Mouse (Mus musculus): ENCODE data around the gene Arap1. TPM values are rescaled to one million over a fixed set of nuclear protein-coding genes. Genes with fewer than 3 reads are reported as not detected.

Gene Arap1
- polyA plus RNA-seq, 1 experiment: 24.7 TPM

DNA sequence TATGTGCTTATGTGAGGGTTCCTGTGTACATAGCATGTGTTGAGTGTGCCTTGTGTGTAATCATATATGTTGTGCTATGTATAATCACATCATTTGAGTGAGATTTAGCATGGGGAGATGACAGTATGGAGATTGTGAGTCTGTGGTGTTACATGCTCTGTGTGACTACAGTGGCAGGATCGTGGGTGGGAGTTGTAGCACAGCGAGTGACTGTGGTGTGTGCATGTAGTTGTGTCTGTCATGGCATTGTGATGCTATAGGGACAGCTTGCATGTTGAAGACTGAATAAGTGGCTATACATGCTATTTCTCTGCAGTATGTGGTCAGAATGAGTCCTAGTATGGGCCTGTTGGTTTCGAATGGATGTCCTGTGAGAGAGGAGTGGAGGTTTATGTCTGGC, 104.8 kb downstream of the Arap1 start:
- peak overlapping the region; percentile 33 for H3K4me3 ChIP-seq
- H3K4me2 ChIP-seq (ENCODE audit: low read depth): peak overlapping the region; percentile 67

DNA sequence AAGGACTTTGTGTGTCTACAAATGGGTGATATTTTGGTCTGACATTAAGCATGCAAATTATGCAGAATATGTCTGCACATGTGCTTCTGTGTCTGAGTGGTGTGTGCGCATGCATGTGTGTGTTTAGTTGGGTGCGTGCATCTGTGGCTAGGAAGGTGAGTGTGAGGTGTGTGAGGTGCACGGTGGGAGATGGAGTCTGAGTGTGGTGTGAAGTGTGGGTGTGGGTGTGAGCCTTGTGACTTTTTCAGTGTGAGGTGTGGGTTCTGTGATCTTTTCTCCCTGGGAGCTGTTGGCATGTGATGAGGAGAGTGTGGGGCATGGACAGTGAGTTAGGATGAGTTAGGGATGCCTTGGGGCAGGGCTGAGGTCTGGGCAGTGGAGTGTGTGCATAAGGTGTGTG, 105.4 kb downstream of the Arap1 start:
- H3K4me3 ChIP-seq: peak overlapping the region; percentile 33
- H3K27me3 ChIP-seq (ENCODE audit: control insufficient read depth, insufficient read depth, insufficient read length): no peaks in the 10 kb centered on the region
- H3ac ChIP-seq (ENCODE audit: control insufficient read depth, insufficient read length): no peak overlapping the region
- no peaks in the 10 kb centered on the region for H3K36me3 ChIP-seq (ENCODE audit: control insufficient read depth, insufficient read depth)
- peaks cover 5% of the 10 kb centered on the region for H3K79me2 ChIP-seq (ENCODE audit: control insufficient read depth, insufficient read depth)
- TF ChIP-seq TCF3 (IDR thresholded peaks at IDR 0.05; ENCODE audit: insufficient read length, low read depth) (no peak), REST (IDR thresholded peaks at IDR 0.05; ENCODE audit: insufficient read depth, insufficient read length) (no peak), SRF (IDR thresholded peaks at IDR 0.05; ENCODE audit: control insufficient read depth, insufficient read length, low read depth) (no peak), MAX (IDR thresholded peaks at IDR 0.05; ENCODE audit: low read depth) (no peak), TCF12 (IDR thresholded peaks at IDR 0.05; ENCODE audit: insufficient read depth, poor library complexity, severe bottlenecking) (no peak), USF1 (IDR thresholded peaks at IDR 0.05; ENCODE audit: low read depth) (no peak), POLR2AphosphoS2 (IDR thresholded peaks at IDR 0.05; ENCODE audit: insufficient read length, low read depth) (no peak), MYOD1 (IDR thresholded peaks at IDR 0.05; ENCODE audit: control insufficient read depth in 1 of 3, insufficient read length in 2 of 3, low read depth in 2 of 3) (no peak), MYOG (IDR thresholded peaks at IDR 0.05; ENCODE audit: control insufficient read depth in 1 of 3, insufficient read depth in 1 of 3, insufficient read length in 2 of 3, low read depth in 2 of 3) (no peak), POLR2A (IDR thresholded peaks at IDR 0.05; ENCODE audit: insufficient read length, low read depth) (no peak), CEBPB (IDR thresholded peaks at IDR 0.05; ENCODE audit: insufficient read depth, poor library complexity, severe bottlenecking) (no peak)
- H3K4me2 ChIP-seq (ENCODE audit: low read depth): peak overlapping the region; percentile 67

More for the DNA sequence above, 104.8 kb downstream of the Arap1 start:
- TF ChIP-seq SRF (IDR thresholded peaks at IDR 0.05; ENCODE audit: control insufficient read depth, insufficient read length, low read depth) (no peak), CEBPB (IDR thresholded peaks at IDR 0.05; ENCODE audit: insufficient read depth, poor library complexity, severe bottlenecking) (no peak), REST (IDR thresholded peaks at IDR 0.05; ENCODE audit: insufficient read depth, insufficient read length) (no peak), MYOD1 (IDR thresholded peaks at IDR 0.05; ENCODE audit: control insufficient read depth in 1 of 3, insufficient read length in 2 of 3, low read depth in 2 of 3) (no peak), USF1 (IDR thresholded peaks at IDR 0.05; ENCODE audit: low read depth) (no peak), MYOG (IDR thresholded peaks at IDR 0.05; ENCODE audit: control insufficient read depth in 1 of 3, insufficient read depth in 1 of 3, insufficient read length in 2 of 3, low read depth in 2 of 3) (no peak), E2F4 (IDR thresholded peaks at IDR 0.05; ENCODE audit: insufficient read depth) (no peak), MAX (IDR thresholded peaks at IDR 0.05; ENCODE audit: low read depth) (no peak), POLR2AphosphoS2 (IDR thresholded peaks at IDR 0.05; ENCODE audit: insufficient read length, low read depth) (no peak), TCF12 (IDR thresholded peaks at IDR 0.05; ENCODE audit: insufficient read depth, poor library complexity, severe bottlenecking) (no peak), TCF3 (IDR thresholded peaks at IDR 0.05; ENCODE audit: insufficient read length, low read depth) (no peak), POLR2A (IDR thresholded peaks at IDR 0.05; ENCODE audit: insufficient read length, low read depth) (no peak)
- no peak overlapping the region for H3ac ChIP-seq (ENCODE audit: control insufficient read depth, insufficient read length)
- H3K36me3 ChIP-seq (ENCODE audit: control insufficient read depth, insufficient read depth): no peaks in the 10 kb centered on the region
- peaks cover 5% of the 10 kb centered on the region for H3K79me2 ChIP-seq (ENCODE audit: control insufficient read depth, insufficient read depth)
- no peaks in the 10 kb centered on the region for H3K27me3 ChIP-seq (ENCODE audit: control insufficient read depth, insufficient read depth, insufficient read length)

DNA sequence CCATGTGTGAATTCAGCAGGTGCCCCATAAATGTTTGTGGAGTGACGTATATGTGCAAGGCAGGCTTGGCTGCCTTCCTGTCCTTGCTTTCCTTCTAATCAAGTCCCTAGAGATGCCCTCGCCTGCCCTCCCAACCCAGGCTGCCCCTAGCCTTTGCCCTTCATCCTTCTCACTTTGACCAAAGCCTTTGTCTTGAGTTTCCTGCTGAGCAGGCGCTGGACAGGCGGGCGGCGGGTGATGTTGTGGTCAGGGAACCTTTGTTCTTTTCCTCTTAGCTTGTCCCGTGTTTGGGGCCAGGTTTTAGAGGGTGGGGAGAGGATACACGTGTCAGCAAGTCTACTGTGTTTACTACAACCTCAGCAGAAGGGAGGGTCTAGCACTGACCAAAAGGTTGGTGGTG, 105.9 kb downstream of the Arap1 start:
- H3ac ChIP-seq (ENCODE audit: control insufficient read depth, insufficient read length): no peak overlapping the region
- TF ChIP-seq MAX (IDR thresholded peaks at IDR 0.05; ENCODE audit: low read depth) (no peak), E2F4 (IDR thresholded peaks at IDR 0.05; ENCODE audit: insufficient read depth) (no peak), TCF12 (IDR thresholded peaks at IDR 0.05; ENCODE audit: insufficient read depth, poor library complexity, severe bottlenecking) (no peak), SRF (IDR thresholded peaks at IDR 0.05; ENCODE audit: control insufficient read depth, insufficient read length, low read depth) (no peak), MYOG (IDR thresholded peaks at IDR 0.05; ENCODE audit: control insufficient read depth in 1 of 3, insufficient read depth in 1 of 3, insufficient read length in 2 of 3, low read depth in 2 of 3) (no peak), POLR2AphosphoS2 (IDR thresholded peaks at IDR 0.05; ENCODE audit: insufficient read length, low read depth) (no peak), POLR2A (IDR thresholded peaks at IDR 0.05; ENCODE audit: insufficient read length, low read depth) (no peak), CEBPB (IDR thresholded peaks at IDR 0.05; ENCODE audit: insufficient read depth, poor library complexity, severe bottlenecking) (no peak), MYOD1 (IDR thresholded peaks at IDR 0.05; ENCODE audit: control insufficient read depth in 1 of 3, insufficient read length in 2 of 3, low read depth in 2 of 3) (no peak), TCF3 (IDR thresholded peaks at IDR 0.05; ENCODE audit: insufficient read length, low read depth) (no peak), REST (IDR thresholded peaks at IDR 0.05; ENCODE audit: insufficient read depth, insufficient read length) (no peak)
- H3K4me2 ChIP-seq (ENCODE audit: low read depth): peak overlapping the region; percentile 67
- H3K4me3 ChIP-seq: peak overlapping the region; percentile 33
- peaks cover 5% of the 10 kb centered on the region for H3K79me2 ChIP-seq (ENCODE audit: control insufficient read depth, insufficient read depth)
- no peaks in the 10 kb centered on the region for H3K27me3 ChIP-seq (ENCODE audit: control insufficient read depth, insufficient read depth, insufficient read length)
- no peaks in the 10 kb centered on the region for H3K36me3 ChIP-seq (ENCODE audit: control insufficient read depth, insufficient read depth)

DNA sequence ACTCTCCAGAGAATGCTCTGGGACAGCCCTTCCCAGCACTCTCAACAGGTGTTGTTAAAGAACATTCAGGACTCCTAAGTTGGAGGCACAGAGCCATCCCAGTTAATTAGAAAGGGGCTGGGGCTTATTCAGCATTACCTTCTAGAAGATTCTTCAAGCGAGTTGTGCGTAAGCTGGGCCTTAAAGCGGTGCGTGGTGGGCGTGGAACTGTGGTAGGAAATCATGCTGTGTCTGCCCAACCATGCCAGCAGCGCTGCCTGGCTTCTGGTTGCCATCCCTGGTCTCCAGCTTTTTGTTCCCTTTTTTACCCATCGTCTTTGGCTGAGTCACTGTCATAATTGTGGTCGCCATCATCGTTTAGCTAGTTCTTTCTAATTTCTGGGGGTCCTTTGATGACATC, 106.6 kb downstream of the Arap1 start:
- H3K4me2 ChIP-seq (ENCODE audit: low read depth): peak overlapping the region; percentile 22
- no peak overlapping the region for H3K4me3 ChIP-seq
- H3ac ChIP-seq (ENCODE audit: control insufficient read depth, insufficient read length): no peak overlapping the region
- H3K79me2 ChIP-seq (ENCODE audit: control insufficient read depth, insufficient read depth): peaks cover 5% of the 10 kb centered on the region
- no peaks in the 10 kb centered on the region for H3K36me3 ChIP-seq (ENCODE audit: control insufficient read depth, insufficient read depth)
- TF ChIP-seq POLR2A (IDR thresholded peaks at IDR 0.05; ENCODE audit: insufficient read length, low read depth) (no peak), SRF (IDR thresholded peaks at IDR 0.05; ENCODE audit: control insufficient read depth, insufficient read length, low read depth) (no peak), TCF12 (IDR thresholded peaks at IDR 0.05; ENCODE audit: insufficient read depth, poor library complexity, severe bottlenecking) (no peak), TCF3 (IDR thresholded peaks at IDR 0.05; ENCODE audit: insufficient read length, low read depth) (no peak), MYOD1 (IDR thresholded peaks at IDR 0.05; ENCODE audit: control insufficient read depth in 1 of 3, insufficient read length in 2 of 3, low read depth in 2 of 3) (no peak), MAX (IDR thresholded peaks at IDR 0.05; ENCODE audit: low read depth) (no peak), E2F4 (IDR thresholded peaks at IDR 0.05; ENCODE audit: insufficient read depth) (no peak), POLR2AphosphoS2 (IDR thresholded peaks at IDR 0.05; ENCODE audit: insufficient read length, low read depth) (no peak), USF1 (IDR thresholded peaks at IDR 0.05; ENCODE audit: low read depth) (no peak), REST (IDR thresholded peaks at IDR 0.05; ENCODE audit: insufficient read depth, insufficient read length) (no peak), CEBPB (IDR thresholded peaks at IDR 0.05; ENCODE audit: insufficient read depth, poor library complexity, severe bottlenecking) (no peak), MYOG (IDR thresholded peaks at IDR 0.05; ENCODE audit: control insufficient read depth in 1 of 3, insufficient read depth in 1 of 3, insufficient read length in 2 of 3, low read depth in 2 of 3) (no peak)
- no peaks in the 10 kb centered on the region for H3K27me3 ChIP-seq (ENCODE audit: control insufficient read depth, insufficient read depth, insufficient read length)
